Mouse (Mus musculus) gastrocnemius, postnatal 10 days (tissue): ENCODE measurements around the gene Ptprc. TPM values are rescaled to one million over a fixed set of nuclear protein-coding genes. Genes with fewer than 3 reads are reported as not detected.

Source experiments
- DNase-seq: peaks from one replicate; pipeline ENCODE4 v3.0.0; 2021; ENCODE audit warnings: mixed read lengths
- total RNA-seq, 2 experiments: library from RNA; stranded (reverse); gene quantifications; 2 replicates each; pipeline ENCODE4 v1.2.3; 2021

Gene Ptprc
- total RNA-seq, 2 experiments from 2014 or later, result 1.8 to 5.0 TPM

GRCm38 (mm10) chr1:138153126-138153525, 22.4 kb downstream of the Ptprc start:
- no peak for DNase-seq

GRCm38 (mm10) chr1:138148844-138149243, 26.7 kb downstream of the Ptprc start:
- no peak for DNase-seq

- DNase-seq, result no peak
Observed at GRCm38 (mm10) chr1:138145571-138145970, 29.9 kb downstream of the Ptprc start.

GRCm38 (mm10) chr1:138145148-138145547, 30.4 kb downstream of the Ptprc start:
- no peak for DNase-seq

- no peak for DNase-seq
Observed at GRCm38 (mm10) chr1:138144365-138144764, 31.1 kb downstream of the Ptprc start.

GRCm38 (mm10) chr1:138140769-138141168, 34.7 kb downstream of the Ptprc start:
- no peak for DNase-seq

GRCm38 (mm10) chr1:138137696-138138095, 37.8 kb downstream of the Ptprc start:
- DNase-seq, result no peak

GRCm38 (mm10) chr1:138137024-138137577, 38.4 kb downstream of the Ptprc start:
- no peak for DNase-seq

GRCm38 (mm10) chr1:138136373-138136779, 39.1 kb downstream of the Ptprc start:
- no peak for DNase-seq

- DNase-seq, result no peak
Observed at GRCm38 (mm10) chr1:138135637-138136372, 39.7 kb downstream of the Ptprc start.

GRCm38 (mm10) chr1:138135117-138135516, 40.4 kb downstream of the Ptprc start:
- DNase-seq, result no peak

GRCm38 (mm10) chr1:138134324-138134723, 41.2 kb downstream of the Ptprc start:
- no peak for DNase-seq

GRCm38 (mm10) chr1:138131739-138132138, 43.8 kb downstream of the Ptprc start:
- no peak for DNase-seq

- no peak for DNase-seq
Observed at GRCm38 (mm10) chr1:138130145-138130544, 45.4 kb downstream of the Ptprc start.

GRCm38 (mm10) chr1:138126843-138127242, 48.7 kb downstream of the Ptprc start:
- DNase-seq, result no peak

GRCm38 (mm10) chr1:138125281-138125680, 50.2 kb downstream of the Ptprc start:
- DNase-seq, result no peak

GRCm38 (mm10) chr1:138123866-138124265, 51.6 kb downstream of the Ptprc start:
- no peak for DNase-seq

- no peak for DNase-seq
Observed at GRCm38 (mm10) chr1:138119895-138120294, 55.6 kb downstream of the Ptprc start.

GRCm38 (mm10) chr1:138093219-138093618, 82.3 kb downstream of the Ptprc start:
- no peak for DNase-seq

GRCm38 (mm10) chr1:138085810-138086209, 89.7 kb downstream of the Ptprc start:
- DNase-seq, result peak; percentile 19

GRCm38 (mm10) chr1:138083707-138084106, 91.8 kb downstream of the Ptprc start:
- no peak for DNase-seq

GRCm38 (mm10) chr1:138080308-138080707, 95.2 kb downstream of the Ptprc start:
- DNase-seq, result no peak

GRCm38 (mm10) chr1:138044196-138044945, 131.1 kb downstream of the Ptprc start:
- DNase-seq, result peak; percentile 82
